Mouse (Mus musculus) erythroid progenitor cell, adult 5-6 weeks (primary cell): ENCODE data around the gene 4931440F15Rik. TPM values are rescaled to one million over a fixed set of nuclear protein-coding genes. Genes with fewer than 3 reads are reported as not detected.

ENCODE experiments used
- total RNA-seq, 2 experiments: library from RNA; stranded (forward) in 1 of 2; stranded (reverse) in 1 of 2; fragments of 150-400 nt in 1 of 2; fragments of 186-747, 209-891 nt in 1 of 2; gene quantifications; 2 replicates each; pipeline versions ENCODE4 v1.2.3 to v1.2.4; 2015 to 2017; ENCODE audit warnings: low replicate concordance in 2 of 2

Gene 4931440F15Rik
- total RNA-seq, 2 experiments from 2014 or later: not detected

Other genes starting within 250 kb of the 4931440F15Rik start
- gene Rtn4, start 132.7 kb downstream of the 4931440F15Rik start, total RNA-seq (2015; ENCODE audit: low replicate concordance): 48.3 and 50.7 TPM in 2 replicates
- gene Rtn4, start 132.7 kb downstream of the 4931440F15Rik start, total RNA-seq (2017; ENCODE audit: low replicate concordance): 46.8 and 64.0 TPM in 2 replicates
- gene Eml6, start 200.4 kb upstream of the 4931440F15Rik start, total RNA-seq (2015; ENCODE audit: low replicate concordance): 0.84 and 18.0 TPM in 2 replicates
- 1.2 TPM in 1 of 2 replicates, not detected in the other for gene Eml6, start 200.4 kb upstream of the 4931440F15Rik start, total RNA-seq (2017; ENCODE audit: low replicate concordance)